ENCODE assay signal across 10 mouse cellular contexts in genomic region chr16:86473059-86473740, GRCm38 (mm10).
A peak's percentile ranks its signal among the peaks of the same experiment; 100 is the strongest.
DNase-seq lines count a peak whose midpoint lies in the region; ATAC-seq and TF ChIP-seq lines count a peak whose summit lies in the region.
"Had no signal": no experiment of that assay in that cellular context is flagged by ENCODE, and none has a peak within 500 bp of the region (broad histone marks: within the 10 kb centered on the region; RNA-seq: fewer than 3 reads in every experiment).

No protein-coding gene starts in this region.

- 55% methylated on average over 4 of the region's 4 CpGs for WGBS in heart, embryonic 11.5 days (ENCODE audit: insufficient replicate concordance)
- 48% methylated on average over 4 of the region's 4 CpGs for WGBS in embryonic facial prominence, embryonic 10.5 days
- WGBS in limb, embryonic 14.5 days = 51% methylated on average over 4 of the region's 4 CpGs

- H3K27me3 ChIP-seq in heart, embryonic 11.5 days (ENCODE audit: control insufficient read depth, insufficient read depth, low read length) = no peaks in the 10 kb centered on the region
- H3K27me3 ChIP-seq in embryonic facial prominence, embryonic 10.5 days (replicated peaks; ENCODE audit: low read depth, poor library complexity, severe bottlenecking) = no peaks in the 10 kb centered on the region
- no peaks in the 10 kb centered on the region for H3K27me3 ChIP-seq in limb, embryonic 14.5 days (ENCODE audit: control insufficient read depth, insufficient read depth, low read length)
- H3K27me3 ChIP-seq: hindbrain, embryonic 15.5 days had no signal

- no peak for TF ChIP-seq POLR2A in limb, embryonic 14.5 days (IDR thresholded peaks at IDR 0.05; ENCODE audit: borderline replicate concordance, extremely low read depth, insufficient read depth, insufficient read length)

- H3K36me3 ChIP-seq in heart, embryonic 11.5 days (ENCODE audit: control insufficient read depth, insufficient read depth, low read length) = no peaks in the 10 kb centered on the region
- no peaks in the 10 kb centered on the region for H3K36me3 ChIP-seq in embryonic facial prominence, embryonic 10.5 days (replicated peaks)
- no peaks in the 10 kb centered on the region for H3K36me3 ChIP-seq in limb, embryonic 14.5 days (ENCODE audit: control insufficient read depth, insufficient read depth, low read length)
- H3K36me3 ChIP-seq: hindbrain, embryonic 15.5 days had no signal

- DNase-seq in heart, adult 11 months = peak; percentile 85
- peak; percentile 29 for DNase-seq in lung, postnatal 36 days
- no peak for DNase-seq in lung, postnatal 25 days (ENCODE audit: low spot score)
- DNase-seq in embryonic facial prominence, embryonic 10.5 days (ENCODE audit: low spot score) = peak; percentile 8
- peak; percentile 28 for DNase-seq in limb, embryonic 14.5 days (ENCODE audit: low spot score)
- DNase-seq in cerebellum, postnatal 25 days = no peak
- DNase-seq in kidney, adult 11 months = no peak
- DNase-seq: cerebellum, postnatal 36 days had no signal

- no peaks in the 10 kb centered on the region for H3K9me3 ChIP-seq in heart, embryonic 11.5 days (replicated peaks; ENCODE audit: control insufficient read depth, low read length)
- no peaks in the 10 kb centered on the region for H3K9me3 ChIP-seq in embryonic facial prominence, embryonic 10.5 days
- H3K9me3 ChIP-seq in limb, embryonic 14.5 days (ENCODE audit: control insufficient read depth, low read length) = no peaks in the 10 kb centered on the region
- H3K9me3 ChIP-seq: hindbrain, embryonic 15.5 days had no signal

- no peak overlapping the region for H3K27ac ChIP-seq in heart, embryonic 11.5 days (ENCODE audit: low read depth, low read length)
- no peak overlapping the region for H3K27ac ChIP-seq in embryonic facial prominence, embryonic 10.5 days (replicated peaks)
- no peak overlapping the region for H3K27ac ChIP-seq in limb, embryonic 14.5 days (replicated peaks; ENCODE audit: low read depth, low read length)
- H3K27ac ChIP-seq: hindbrain, embryonic 15.5 days had no signal

- H3K9ac ChIP-seq in heart, embryonic 11.5 days (ENCODE audit: low read depth, low read length) = no peak overlapping the region
- no peak overlapping the region for H3K9ac ChIP-seq in limb, embryonic 14.5 days (ENCODE audit: low read depth, low read length, severe bottlenecking)
- H3K9ac ChIP-seq: hindbrain, embryonic 15.5 days had no signal

- no peak for ATAC-seq in heart, embryonic 11.5 days (replicated peaks; ENCODE audit: insufficient number of reproducible peaks, low FRiP score, low TSS enrichment)
- ATAC-seq in limb, embryonic 14.5 days (ENCODE audit: low FRiP score, low read depth) = no peak

- H3K4me1 ChIP-seq in heart, embryonic 11.5 days (ENCODE audit: control insufficient read depth, insufficient read depth, low read length) = no peaks in the 10 kb centered on the region
- H3K4me1 ChIP-seq in embryonic facial prominence, embryonic 10.5 days = no peaks in the 10 kb centered on the region
- H3K4me1 ChIP-seq in limb, embryonic 14.5 days (ENCODE audit: control insufficient read depth, insufficient read depth, low read length) = no peaks in the 10 kb centered on the region
- H3K4me1 ChIP-seq: hindbrain, embryonic 15.5 days had no signal

- no peak overlapping the region for H3K4me2 ChIP-seq in heart, embryonic 11.5 days
- no peak overlapping the region for H3K4me2 ChIP-seq in limb, embryonic 14.5 days (replicated peaks; ENCODE audit: low read depth, low read length, severe bottlenecking)
- H3K4me2 ChIP-seq: hindbrain, embryonic 15.5 days had no signal

- no peak overlapping the region for H3K4me3 ChIP-seq in heart, embryonic 11.5 days (ENCODE audit: low read depth, low read length)
- no peak overlapping the region for H3K4me3 ChIP-seq in embryonic facial prominence, embryonic 10.5 days
- no peak overlapping the region for H3K4me3 ChIP-seq in limb, embryonic 14.5 days (replicated peaks; ENCODE audit: low read length)
- H3K4me3 ChIP-seq: hindbrain, embryonic 15.5 days had no signal

Comparison
In these comparisons a context has a peak if more than half of its experiments do, and no peak if none do; other contexts are left out.
1. DNase-seq: peak in heart, adult 11 months (single experiment), lung, postnatal 36 days (single experiment), embryonic facial prominence, embryonic 10.5 days (single experiment) and limb, embryonic 14.5 days (single experiment); none in lung, postnatal 25 days (single experiment), cerebellum, postnatal 25 days (0 of 2) and kidney, adult 11 months (single experiment).